Mouse (Mus musculus) E14TG2a.4 (cell line): ENCODE data around the gene Txnl4b.

Experiments used
- CTCF ChIP-seq: conservative IDR thresholded peaks from 2 replicates; pipeline ENCODE4 v1.5.1; 2014; ENCODE audit warnings: low read length
- NANOG ChIP-seq: IDR thresholded peaks from 2 replicates; pipeline ENCODE4 v1.6.1; 2014; ENCODE audit warnings: borderline replicate concordance, low read length, mixed read lengths

DNA sequence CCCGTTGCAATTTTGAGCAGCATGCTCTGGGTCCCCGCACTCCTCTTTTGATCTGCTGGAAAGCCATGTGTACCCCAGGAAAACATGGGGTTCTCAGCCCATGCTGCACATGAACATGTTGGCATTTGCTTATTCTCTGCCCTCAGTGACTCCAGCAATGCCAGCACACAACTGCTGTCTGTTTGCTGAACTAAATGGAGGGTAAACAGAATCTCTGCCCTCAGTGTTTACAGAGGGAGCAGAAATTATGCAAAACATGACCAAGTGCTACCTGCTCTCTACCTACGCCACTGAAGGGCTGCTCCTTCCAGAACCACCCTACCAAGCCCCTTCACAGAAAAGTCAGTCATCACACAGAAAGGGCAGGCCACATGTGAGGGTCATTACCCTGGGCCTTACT, 19.1 kb downstream of the Txnl4b start:
- TF ChIP-seq CTCF = no peak
- TF ChIP-seq NANOG = no peak
